Mouse (Mus musculus) embryo, embryonic 10.5 days (tissue): ENCODE data around the gene AA467197.

Experiments used
- DNase-seq: peaks from one replicate; pipeline ENCODE4 v3.0.0-alpha.2; 2015; ENCODE audit warnings: low spot score

AA467197 gene

DNA sequence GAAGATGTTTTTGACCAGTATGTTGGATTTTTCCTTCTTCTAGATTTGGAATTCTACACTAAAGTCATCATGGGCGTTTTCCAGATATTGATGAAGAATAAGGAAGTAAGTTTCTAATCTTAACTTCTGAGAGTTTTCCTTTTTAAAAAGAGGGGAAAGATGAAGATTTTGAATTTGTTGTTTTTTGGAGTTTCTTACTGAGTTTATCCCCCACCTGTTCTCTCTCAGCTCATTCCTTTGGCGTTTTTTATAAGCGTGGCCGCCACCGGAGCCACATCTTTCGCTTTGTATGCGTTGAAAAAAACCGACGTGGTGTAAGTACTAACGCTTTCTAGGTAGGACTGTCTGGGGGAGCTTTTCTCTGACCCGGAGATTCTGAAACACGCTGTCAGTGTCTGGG is 1.2 kb downstream of the AA467197 start:
- no peak for DNase-seq

DNA sequence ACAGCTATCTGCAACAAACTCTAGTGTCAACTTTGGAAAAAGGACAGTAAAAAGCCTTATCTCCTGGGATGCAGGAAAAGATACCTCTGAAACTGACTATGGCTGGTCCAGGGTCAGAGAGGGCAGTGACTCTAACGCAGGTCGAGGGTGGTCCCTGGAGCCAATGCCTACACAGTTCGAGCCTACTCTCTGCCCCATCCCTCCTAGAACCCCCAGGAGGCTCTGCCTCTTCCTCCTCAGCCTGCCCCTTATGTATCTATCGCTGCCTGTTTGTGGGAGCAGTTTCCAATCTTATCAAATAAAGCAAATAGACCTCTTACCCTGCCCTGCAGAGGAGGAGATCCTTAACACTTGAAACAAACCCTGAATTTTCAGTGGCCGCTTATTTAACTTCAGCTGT is 1.9 kb downstream of the AA467197 start:
- no peak for DNase-seq

DNA sequence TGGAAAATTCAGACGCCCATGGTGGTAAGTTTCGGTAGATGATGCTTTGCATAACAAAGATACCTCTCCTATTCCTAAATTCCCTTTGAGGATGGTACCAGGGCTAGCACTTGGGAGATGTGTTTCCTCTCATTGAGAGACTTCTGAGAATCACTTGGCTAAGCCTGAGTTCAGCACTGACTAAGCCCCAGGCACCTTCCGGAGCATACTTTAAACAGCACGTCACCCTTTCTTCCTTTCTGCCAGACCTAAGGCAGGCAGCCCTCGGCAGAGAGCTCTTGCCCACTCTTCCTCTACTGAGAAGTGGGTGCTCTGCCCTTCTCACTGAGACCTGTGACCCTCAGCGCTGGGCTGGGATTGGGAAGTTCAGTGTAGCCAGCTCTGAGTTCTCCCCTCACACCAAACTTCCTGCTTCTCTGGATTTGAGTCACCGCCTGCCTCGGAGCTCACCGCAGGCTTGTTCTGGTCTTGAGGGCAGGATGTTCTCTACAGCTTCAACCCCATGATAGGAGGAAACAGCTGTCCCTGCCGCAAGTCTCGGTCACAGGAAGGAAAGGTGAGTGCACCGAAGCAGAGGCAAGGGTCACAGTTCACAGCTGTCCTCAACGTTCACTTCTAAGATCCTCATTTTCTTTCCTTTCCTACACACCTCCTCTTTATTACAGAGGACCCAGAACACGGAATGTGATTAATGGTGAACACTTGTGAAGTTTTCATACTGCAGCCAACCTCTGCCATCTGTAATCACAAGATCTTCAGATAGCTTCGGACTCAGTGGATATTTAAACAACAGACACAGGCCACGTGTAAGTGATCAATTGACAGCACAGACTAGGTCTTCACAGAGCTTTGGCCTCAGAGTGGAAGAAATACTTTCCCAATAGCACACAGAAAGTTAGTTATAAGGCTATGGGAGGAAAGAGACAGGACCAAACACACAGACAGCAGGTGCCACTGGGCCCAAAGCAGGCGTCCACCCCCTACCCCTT is 15.6 kb downstream of the AA467197 start:
- no peak for DNase-seq

DNA sequence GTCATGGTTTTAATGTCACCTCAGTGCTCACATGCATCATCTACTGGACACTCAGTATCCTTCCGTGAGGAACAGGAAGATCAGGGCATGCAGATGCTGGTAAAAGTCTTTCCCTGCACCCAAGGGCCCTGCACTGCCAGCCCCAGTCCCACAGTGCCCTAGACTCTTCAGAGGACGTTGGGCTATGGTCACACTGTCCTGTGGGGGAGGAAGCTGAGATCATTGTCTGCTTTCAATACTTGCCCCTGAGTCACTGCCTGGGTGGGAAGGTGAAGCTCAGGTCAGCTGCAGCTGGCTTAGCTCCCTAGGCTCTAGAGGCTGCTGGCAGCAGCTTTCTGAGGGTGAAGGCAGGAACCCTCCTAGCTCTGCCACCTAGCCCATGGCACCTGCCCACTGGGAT is 19.3 kb downstream of the AA467197 start:
- no peak for DNase-seq

DNA sequence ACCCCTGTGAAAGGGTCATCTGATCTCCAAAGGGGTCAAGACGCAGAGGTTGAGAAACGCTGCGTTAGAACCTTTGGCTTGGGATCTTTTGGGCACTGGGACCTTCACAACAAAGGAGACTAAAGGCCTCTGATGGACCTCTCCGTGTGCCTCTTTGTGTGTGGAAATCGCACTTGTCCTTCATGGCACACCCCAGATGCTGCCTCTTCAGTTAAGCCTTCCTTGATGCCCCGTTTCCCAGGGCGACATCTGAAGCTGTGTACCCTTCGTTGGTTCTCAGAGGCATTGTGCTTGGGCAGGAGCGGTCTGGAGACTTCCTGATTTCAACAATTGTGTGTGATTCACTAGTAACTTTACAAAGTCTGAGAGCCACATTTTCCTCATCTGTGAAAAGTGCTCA is 20.0 kb downstream of the AA467197 start:
- DNase-seq, result no peak

DNA sequence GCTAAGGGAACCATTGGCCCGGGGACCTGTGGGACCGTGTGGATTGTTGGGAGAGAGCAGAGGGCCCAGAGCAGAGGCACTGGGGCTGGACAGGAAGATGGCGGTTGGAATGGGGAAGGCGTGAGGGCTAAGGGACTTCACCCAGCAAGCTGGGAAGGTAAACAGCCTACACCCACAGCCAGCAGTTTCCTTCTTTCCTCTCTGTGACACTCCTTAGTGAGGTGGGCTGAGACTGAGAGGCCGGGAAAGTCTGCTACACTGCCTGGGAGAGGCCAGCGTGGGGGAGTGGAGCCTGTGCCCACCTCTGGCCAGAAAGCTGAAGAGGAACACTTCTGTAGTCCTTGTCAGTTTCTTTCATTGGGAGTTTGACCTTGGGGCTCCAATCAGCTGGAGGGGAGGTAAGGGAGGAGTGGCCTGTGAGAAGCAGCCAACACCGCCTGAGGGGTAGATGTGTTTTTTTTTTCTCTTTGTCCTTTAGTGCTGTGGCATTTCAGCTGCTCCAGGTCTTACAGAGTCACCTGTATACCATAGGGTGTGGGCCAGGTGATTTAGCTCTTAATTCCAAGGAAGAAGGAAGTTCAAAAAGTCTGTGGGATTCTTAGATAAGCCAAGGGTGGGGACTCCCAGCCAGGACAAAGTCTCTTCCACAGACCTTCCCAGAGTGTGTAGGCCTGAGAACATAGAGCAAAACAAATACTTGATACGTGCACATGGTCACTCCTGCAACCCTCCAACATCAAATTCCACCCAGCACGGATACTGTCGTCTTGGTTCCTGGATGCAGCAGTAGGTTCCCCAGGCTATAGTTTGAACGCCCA is 21.1 kb downstream of the AA467197 start:
- DNase-seq, result no peak

DNA sequence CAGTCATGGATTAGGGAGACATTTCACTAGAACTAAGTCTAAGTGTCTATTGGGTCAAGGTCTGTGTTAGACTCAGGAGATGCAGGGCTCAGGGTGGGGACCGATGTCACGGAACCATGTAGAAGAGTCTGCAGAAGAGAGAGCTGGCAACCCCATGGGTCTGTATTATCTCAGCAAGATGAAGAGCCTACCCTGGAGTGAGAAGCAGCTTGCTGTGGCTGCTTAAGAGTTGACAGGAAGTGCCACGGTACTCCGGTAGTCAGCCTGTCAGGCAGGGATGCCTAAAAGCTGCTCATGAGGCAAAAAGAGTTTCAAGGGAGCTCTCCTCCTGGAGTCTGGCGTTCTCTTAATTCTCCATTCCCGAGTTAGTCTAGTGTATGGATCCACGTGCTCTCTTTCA is 23.0 kb downstream of the AA467197 start:
- DNase-seq, result no peak

DNA sequence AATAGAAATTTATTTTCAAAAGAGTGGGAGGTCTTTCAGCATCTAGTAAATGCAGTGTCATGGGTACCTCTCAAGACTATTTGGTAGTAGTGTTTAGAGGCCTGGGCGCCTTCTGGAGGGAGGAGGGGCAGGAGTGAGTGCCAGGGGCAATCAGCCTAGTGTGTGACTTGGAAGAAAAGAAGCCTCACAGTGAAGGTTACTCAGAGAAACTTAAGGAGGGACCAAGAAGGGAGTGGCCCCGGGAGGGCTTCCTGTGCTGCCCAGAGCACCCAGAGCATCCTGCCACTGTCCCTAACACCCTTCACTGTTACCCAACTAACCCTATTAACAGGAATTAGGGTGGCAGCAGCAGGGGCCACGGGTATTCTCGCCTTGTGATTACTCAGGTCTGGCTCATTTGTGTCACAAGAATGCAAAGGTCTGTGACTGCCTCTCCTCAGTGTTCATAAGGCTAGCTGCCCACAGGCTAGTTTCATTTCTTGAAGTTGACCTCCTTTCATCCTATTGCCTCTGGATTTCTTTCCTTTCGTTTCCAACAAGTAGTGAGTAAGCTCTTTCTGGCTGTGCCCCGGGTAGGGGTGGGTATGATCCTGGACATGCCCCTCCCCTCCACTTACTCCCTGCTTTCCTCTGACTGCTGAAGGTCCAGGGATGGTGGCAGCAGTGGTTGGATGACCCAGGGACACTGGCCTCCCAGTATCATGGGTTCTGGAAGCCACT is 28.6 kb downstream of the AA467197 start:
- no peak for DNase-seq

DNA sequence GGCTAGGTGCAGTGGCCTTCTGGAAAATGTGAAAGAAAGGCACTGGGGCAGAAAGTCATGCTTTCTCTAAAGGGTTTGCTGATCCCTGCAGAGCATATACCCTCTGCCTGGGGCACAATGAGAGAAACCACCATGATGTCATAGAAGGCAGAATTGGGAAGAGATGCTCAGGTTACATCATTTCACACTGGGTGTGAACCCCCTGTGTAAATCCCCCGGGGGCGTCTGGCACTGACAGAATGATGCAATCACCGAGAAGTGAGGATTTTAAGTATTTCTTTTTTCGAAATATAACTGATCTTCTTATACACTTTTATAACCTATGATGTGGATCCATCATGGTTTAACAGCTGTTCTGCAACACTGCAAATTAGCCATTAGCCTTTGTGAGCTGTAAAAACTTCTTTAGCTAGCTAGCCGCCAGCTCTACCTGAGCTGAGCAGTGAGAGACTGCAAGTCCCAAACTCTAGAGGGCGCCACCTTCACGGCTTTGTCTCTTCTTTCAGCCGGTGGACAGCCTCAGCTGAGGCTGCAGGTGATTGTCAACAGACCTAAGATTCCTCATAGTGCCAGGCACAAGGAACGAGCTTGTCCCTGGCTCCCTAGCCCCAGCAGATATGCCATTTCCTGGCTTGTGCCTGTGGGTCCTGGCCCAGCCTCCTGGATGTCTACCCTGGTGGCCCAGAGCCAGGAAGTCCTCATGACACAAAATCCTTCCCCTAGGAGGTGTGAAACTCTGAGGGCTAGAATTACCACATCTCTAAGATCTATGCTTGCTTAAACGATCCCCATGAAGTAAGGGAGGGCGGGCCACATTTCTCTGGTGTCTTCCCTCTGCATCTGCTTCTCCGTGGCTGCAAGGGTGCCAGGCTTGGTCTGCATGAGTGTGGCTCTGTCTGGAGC is 29.4 kb downstream of the AA467197 start:
- peak; percentile 68 for DNase-seq

DNA sequence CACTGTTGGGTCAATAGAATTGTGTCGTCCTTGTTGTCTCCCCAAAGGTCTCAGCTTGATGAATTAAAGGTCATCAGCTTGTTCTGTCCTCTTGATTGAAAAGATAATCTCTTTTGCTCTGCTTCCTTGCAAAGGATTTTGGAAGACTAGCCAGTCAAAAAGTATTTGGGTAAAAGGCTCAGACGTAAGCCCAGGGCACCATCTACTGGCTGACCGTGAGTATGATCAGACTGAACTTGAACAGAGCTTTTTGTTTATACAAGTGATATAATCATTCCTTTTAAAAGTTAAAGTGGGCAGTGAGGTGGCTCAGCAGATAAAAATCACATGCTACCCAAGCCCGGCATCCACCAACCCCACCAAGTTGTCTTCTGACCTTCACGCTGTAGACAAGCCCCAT is 31.1 kb downstream of the AA467197 start:
- peak; percentile 64 for DNase-seq

DNA sequence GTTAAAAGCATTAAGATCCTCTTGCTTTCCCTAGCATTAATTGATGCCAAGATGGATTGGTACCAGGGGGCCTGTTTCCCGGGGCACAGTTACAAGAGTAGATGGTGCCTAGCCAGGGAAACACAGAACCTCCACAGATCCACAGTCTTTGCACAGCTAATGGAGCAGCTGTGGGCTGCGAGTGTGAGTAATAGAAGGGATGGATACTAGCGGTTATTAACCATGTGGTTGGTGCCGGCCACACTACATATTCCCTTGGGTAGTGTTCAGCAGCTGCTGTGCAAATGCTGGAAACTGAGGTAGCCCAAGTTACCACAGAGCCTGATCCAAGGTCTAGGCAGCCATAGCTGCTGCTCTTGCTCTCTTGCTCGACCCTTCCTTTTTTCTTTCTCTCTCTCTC is 34.9 kb downstream of the AA467197 start:
- DNase-seq, result no peak

DNA sequence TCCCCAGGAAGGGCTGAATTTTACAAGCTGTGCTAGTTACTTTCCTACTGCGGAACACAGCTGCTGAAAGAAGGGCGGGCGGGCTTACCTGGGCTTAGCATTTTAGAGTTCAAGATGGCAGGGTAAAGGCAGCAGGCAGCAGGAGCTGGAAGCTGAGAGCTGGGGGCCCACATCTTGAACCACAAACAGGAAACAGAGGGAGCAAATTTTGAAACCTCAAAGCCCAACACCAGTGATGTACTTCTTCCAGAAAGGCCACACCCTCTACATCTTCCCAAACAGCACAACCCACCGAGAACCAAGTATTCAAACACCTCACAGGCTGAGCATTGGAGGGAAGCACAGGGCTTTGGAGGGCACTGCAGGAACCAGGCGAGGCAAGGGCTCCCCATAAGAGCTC is 36.1 kb downstream of the AA467197 start:
- no peak for DNase-seq

DNA sequence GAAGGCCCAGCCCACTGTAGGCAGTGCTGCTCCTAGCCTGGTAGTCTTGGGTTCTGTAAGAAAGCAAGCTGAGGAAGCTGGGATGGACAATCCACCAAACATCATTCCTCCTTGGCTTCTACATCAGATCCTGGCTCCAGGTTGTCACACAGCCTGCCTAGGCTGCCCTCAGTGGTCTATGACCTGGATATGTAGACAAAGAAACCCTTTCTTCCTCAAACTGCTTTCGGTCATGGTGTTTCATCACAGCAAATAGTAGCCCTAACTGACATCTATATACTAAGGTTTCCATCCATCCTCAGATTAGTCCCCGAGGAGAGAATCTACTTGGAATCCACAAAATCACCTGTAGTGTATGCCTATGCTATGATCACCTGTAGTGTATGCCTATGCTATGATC is 38.3 kb downstream of the AA467197 start:
- DNase-seq, result no peak

DNA sequence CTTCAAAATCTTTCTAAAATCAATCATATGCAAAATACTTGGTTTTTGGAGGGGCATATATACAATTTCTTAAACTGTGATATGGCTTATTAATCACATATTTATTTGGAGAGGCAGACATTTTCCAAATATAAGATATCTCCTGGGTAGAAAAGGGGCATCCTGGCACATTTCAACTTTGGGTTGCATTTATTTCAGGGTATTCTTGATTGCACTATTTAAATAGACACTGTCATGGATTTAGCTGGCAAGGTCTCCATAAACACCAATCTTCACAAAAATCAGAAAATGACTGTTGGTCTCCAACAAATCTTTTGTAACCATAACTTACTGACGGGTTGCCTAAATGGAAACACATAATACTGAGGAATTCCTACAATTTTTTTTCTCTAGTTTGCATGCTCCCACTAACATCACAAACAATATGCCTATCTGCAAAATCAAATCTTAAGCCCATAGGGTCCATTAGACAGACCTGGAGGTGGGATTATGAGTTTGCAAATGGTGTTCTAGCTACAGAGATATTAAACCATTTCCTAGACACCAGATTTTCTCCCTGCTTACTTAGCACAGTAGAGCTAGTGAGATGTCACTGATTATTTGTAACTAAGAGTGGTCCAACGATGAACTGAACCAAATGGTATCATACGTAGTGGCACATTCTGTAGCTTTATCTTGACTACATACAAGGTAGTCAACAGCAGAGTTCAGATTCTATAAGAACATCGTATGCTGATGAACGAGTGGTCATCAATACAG is 44.8 kb downstream of the AA467197 start:
- peak; percentile 9 for DNase-seq

DNA sequence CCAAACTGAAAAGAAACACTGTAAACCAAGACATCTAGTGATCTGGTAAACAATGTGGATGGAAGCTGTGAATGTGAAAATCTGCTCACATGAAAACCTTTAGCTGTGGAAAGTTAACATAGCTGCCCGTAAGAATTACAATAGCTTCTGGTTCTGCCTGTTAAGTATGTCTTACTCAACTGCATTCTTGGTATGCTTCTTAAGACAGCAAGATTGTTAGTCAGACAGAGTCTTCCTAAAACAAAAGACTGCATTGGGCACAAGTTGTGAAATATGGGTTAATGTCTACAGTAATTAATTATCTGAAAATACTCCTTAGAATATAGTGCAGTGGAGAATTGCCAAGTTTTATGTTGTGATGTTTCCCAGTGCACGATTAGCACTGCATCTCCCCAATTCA is 45.7 kb downstream of the AA467197 start:
- no peak for DNase-seq

DNA sequence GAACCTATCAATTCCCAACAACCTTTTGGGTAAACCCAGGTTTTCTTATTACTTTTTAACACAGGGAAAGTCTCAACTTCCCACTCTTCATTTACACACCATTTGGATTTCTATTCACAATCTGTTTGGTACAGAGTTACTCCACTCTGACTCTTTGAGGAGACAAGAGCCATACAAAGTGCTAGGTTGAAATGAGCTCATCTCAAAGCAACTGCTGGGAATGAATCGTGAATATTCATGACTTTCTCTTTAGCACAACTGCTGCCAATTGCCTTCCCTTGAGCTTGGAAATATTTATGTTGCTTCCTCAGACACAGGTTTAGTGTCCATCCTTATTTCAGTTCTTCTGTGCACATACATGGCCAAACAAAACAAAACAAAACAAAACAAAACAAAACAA is 46.9 kb downstream of the AA467197 start:
- DNase-seq, result no peak

DNA sequence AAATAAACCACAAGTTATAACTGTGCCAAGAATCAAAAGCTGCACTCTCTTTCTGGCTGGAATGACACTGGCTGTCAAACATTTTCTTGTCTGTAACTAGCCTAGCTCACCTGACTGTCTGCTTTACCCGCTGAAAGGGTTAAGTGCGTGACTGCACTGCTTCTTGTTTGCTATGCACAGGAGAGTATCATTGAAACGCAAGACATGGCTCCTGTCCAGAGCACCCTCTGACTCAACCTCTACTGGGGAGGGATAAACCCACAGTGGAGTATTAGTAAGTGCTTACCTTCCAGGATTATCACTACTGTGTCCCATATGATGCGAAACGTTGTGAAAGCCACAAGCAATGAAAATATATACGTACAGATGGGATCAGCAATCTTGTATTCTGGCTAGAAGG is 49.9 kb downstream of the AA467197 start:
- DNase-seq, result no peak
